Mouse (Mus musculus): ENCODE measurements around the gene Ano9.

DNA sequence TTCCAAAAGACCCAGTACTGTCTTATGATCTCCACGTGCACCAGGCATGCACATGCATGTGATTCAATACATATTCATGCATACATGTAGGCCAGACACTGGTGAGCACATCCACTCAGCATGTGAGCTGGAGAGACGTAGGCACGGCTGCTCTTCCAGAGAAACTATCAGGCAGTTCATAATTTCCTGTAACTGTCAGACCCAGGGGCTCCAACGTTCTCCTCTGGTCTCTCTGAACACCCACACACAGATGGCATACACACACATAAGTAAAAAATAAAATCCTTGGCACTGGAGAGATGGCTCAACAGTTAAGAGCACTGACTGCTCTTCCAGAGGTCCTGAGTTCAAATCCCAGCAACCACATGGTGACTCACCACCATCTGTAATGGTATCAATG, 43.8 kb downstream of the Ano9 start:
- TF ChIP-seq POLR2A (IDR thresholded peaks at IDR 0.05; ENCODE audit: low read depth, low read length) (no peak), CTCF (IDR thresholded peaks at IDR 0.05; ENCODE audit: extremely low read depth, insufficient read length, insufficient replicate concordance, low read depth, low read length) (no peak)

All from small intestine, adult 2 months (tissue).